In genomic region chr2:14763931-14764330, GRCm38 (mm10) we compare ENCODE assay signal across 15 mouse cellular contexts.
A peak's percentile ranks its signal among the peaks of the same experiment; 100 is the strongest.
DNase-seq lines count a peak whose midpoint lies in the region.
"Had no signal": no experiment of that assay in that cellular context is flagged by ENCODE, and none has a peak within 500 bp of the region (broad histone marks: within the 10 kb centered on the region; RNA-seq: fewer than 3 reads in every experiment).

No protein-coding gene starts in this region.

- intact Hi-C loops in left cerebral cortex, postnatal 14 days (cut with DNase I) = no loop called here

- DNase-seq in right cerebral cortex, adult 18-20 months = peak; percentile 56
- no peak for DNase-seq in right cerebral cortex, postnatal 14 days
- DNase-seq in layer of hippocampus, adult 18-20 months (ENCODE audit: low spot score in 2 of 2) = peak; percentile 44 to 80
- peak; percentile 22 to 64 for DNase-seq in left cerebral cortex, postnatal 14 days (ENCODE audit: low spot score in 2 of 2)
- DNase-seq in right cerebral cortex, postnatal 36 days (ENCODE audit: low spot score in 2 of 2) = peak; percentile 26 to 59
- DNase-seq in adrenal gland, adult 18-20 months (ENCODE audit: low spot score in 2 of 2) = no peak
- DNase-seq in cerebellum, adult 18-20 months = no peak
- DNase-seq in adrenal gland, adult (ENCODE audit: inconsistent age in 2 of 2, low spot score in 1 of 2) = no peak
- DNase-seq: adrenal gland, postnatal 14 days; cerebellum, adult 9-10 months; heart, postnatal 36 days; kidney, adult 8-10 months; liver, postnatal 0 days; retina, postnatal 1 day; thymus, adult 18-20 months had no signal

Comparison
In these comparisons a context has a peak if more than half of its experiments do, and no peak if none do; other contexts are left out.
1. DNase-seq: peak in right cerebral cortex, adult 18-20 months (single experiment), layer of hippocampus, adult 18-20 months (2 of 2), left cerebral cortex, postnatal 14 days (2 of 2) and right cerebral cortex, postnatal 36 days (2 of 2); none in right cerebral cortex, postnatal 14 days (single experiment), adrenal gland, adult 18-20 months (0 of 2), cerebellum, adult 18-20 months (0 of 2) and adrenal gland, adult (0 of 2).